Mouse (Mus musculus): ENCODE results near the gene Insl3. TPM values are rescaled to one million over a fixed set of nuclear protein-coding genes. Genes with fewer than 3 reads are reported as not detected.
"Not testable (repeated sequence)": the region's sequence is repeated elsewhere in the genome, so short reads cannot be mapped to it uniquely, and the experiment has no call there.

Insl3 gene
- polyA plus RNA-seq, 1 experiment, result 5.1 TPM

GRCm38 (mm10) chr8:71702923-71703322 lies 13.9 kb downstream of the Insl3 start:
- no peak overlapping the region for H3K27ac ChIP-seq (ENCODE audit: insufficient read depth, low read depth, low read length)
- H3K4me3 ChIP-seq (ENCODE audit: insufficient read depth, low read length), result no peak overlapping the region
- TF ChIP-seq CTCF (IDR thresholded peaks at IDR 0.05; ENCODE audit: low read depth, low read length) (no peak), POLR2A (IDR thresholded peaks at IDR 0.05; ENCODE audit: borderline replicate concordance, low read depth, low read length) (no peak)
- H3K4me1 ChIP-seq (ENCODE audit: control insufficient read depth, insufficient read depth, low read length), result peaks cover 2% of the 10 kb centered on the region; the same call in 1 of the 2 replicates

- H3K27ac ChIP-seq (ENCODE audit: insufficient read depth, low read depth, low read length); H3K4me1 ChIP-seq (ENCODE audit: control insufficient read depth, insufficient read depth, low read length); H3K4me3 ChIP-seq (ENCODE audit: insufficient read depth, low read length): not testable (repeated sequence)
Measured at GRCm38 (mm10) chr8:71703400-71703799, 14.4 kb downstream of the Insl3 start.

- Histone ChIP-seq H3K4me1 (ENCODE audit: control insufficient read depth, insufficient read depth, low read length) (no peaks in the 10 kb centered on the region), H3K4me3 (ENCODE audit: insufficient read depth, low read length) (no peak overlapping the region), H3K27ac (ENCODE audit: insufficient read depth, low read depth, low read length) (no peak overlapping the region)
- TF ChIP-seq POLR2A (IDR thresholded peaks at IDR 0.05; ENCODE audit: borderline replicate concordance, low read depth, low read length), result no peak
- 0 out of 2 replicates have a peak, but pooled peaks have one; percentile 35 for TF ChIP-seq CTCF (IDR thresholded peaks at IDR 0.05; ENCODE audit: low read depth, low read length)
Measured at GRCm38 (mm10) chr8:71707874-71708273, 18.9 kb downstream of the Insl3 start.

- H3K4me1 ChIP-seq (ENCODE audit: control insufficient read depth, insufficient read depth, low read length), result no peaks in the 10 kb centered on the region
- no peak overlapping the region for H3K27ac ChIP-seq (ENCODE audit: insufficient read depth, low read depth, low read length)
- H3K4me3 ChIP-seq (ENCODE audit: insufficient read depth, low read length), result no peak overlapping the region
- no peak for TF ChIP-seq POLR2A (IDR thresholded peaks at IDR 0.05; ENCODE audit: borderline replicate concordance, low read depth, low read length)
- no peak for TF ChIP-seq CTCF (IDR thresholded peaks at IDR 0.05; ENCODE audit: low read depth, low read length)
Measured at GRCm38 (mm10) chr8:71709134-71709799, 20.3 kb downstream of the Insl3 start.

- TF ChIP-seq POLR2A (IDR thresholded peaks at IDR 0.05; ENCODE audit: borderline replicate concordance, low read depth, low read length), result no peak
- peak; percentile 40; the same call in 1 of the 2 replicates for TF ChIP-seq CTCF (IDR thresholded peaks at IDR 0.05; ENCODE audit: low read depth, low read length)
- Histone ChIP-seq H3K27ac (ENCODE audit: insufficient read depth, low read depth, low read length) (no peak overlapping the region), H3K4me1 (ENCODE audit: control insufficient read depth, insufficient read depth, low read length) (no peaks in the 10 kb centered on the region), H3K4me3 (ENCODE audit: insufficient read depth, low read length) (no peak overlapping the region)
Measured at GRCm38 (mm10) chr8:71709800-71710446, 20.9 kb downstream of the Insl3 start.

GRCm38 (mm10) chr8:71711574-71711973 lies 22.6 kb downstream of the Insl3 start:
- Histone ChIP-seq H3K4me3 (ENCODE audit: insufficient read depth, low read length) (no peak overlapping the region), H3K27ac (ENCODE audit: insufficient read depth, low read depth, low read length) (no peak overlapping the region), H3K4me1 (ENCODE audit: control insufficient read depth, insufficient read depth, low read length) (no peaks in the 10 kb centered on the region)
- TF ChIP-seq POLR2A (IDR thresholded peaks at IDR 0.05; ENCODE audit: borderline replicate concordance, low read depth, low read length) (no peak), CTCF (IDR thresholded peaks at IDR 0.05; ENCODE audit: low read depth, low read length) (no peak)

GRCm38 (mm10) chr8:71715531-71715930 lies 26.5 kb downstream of the Insl3 start:
- no peak overlapping the region for H3K4me3 ChIP-seq (ENCODE audit: insufficient read depth, low read length)

GRCm38 (mm10) chr8:71716561-71717053 lies 27.6 kb downstream of the Insl3 start:
- TF ChIP-seq POLR2A (IDR thresholded peaks at IDR 0.05; ENCODE audit: borderline replicate concordance, low read depth, low read length) (no peak), CTCF (IDR thresholded peaks at IDR 0.05; ENCODE audit: low read depth, low read length) (no peak)
- no peak overlapping the region for H3K4me3 ChIP-seq (ENCODE audit: insufficient read depth, low read length)
- H3K27ac ChIP-seq (ENCODE audit: insufficient read depth, low read depth, low read length), result no peak overlapping the region
- no peaks in the 10 kb centered on the region for H3K4me1 ChIP-seq (ENCODE audit: control insufficient read depth, insufficient read depth, low read length)

More at GRCm38 (mm10) chr8:71715531-71715930, 26.5 kb downstream of the Insl3 start:
- no peak for TF ChIP-seq POLR2A (IDR thresholded peaks at IDR 0.05; ENCODE audit: borderline replicate concordance, low read depth, low read length)
- no peaks in the 10 kb centered on the region for H3K4me1 ChIP-seq (ENCODE audit: control insufficient read depth, insufficient read depth, low read length)
- H3K27ac ChIP-seq (ENCODE audit: insufficient read depth, low read depth, low read length), result no peak overlapping the region

- Histone ChIP-seq H3K4me3 (ENCODE audit: insufficient read depth, low read length) (no peak overlapping the region), H3K27ac (ENCODE audit: insufficient read depth, low read depth, low read length) (no peak overlapping the region), H3K4me1 (ENCODE audit: control insufficient read depth, insufficient read depth, low read length) (no peaks in the 10 kb centered on the region)
Measured at GRCm38 (mm10) chr8:71717096-71717495, 28.1 kb downstream of the Insl3 start.

GRCm38 (mm10) chr8:71718252-71718651 lies 29.2 kb downstream of the Insl3 start:
- H3K4me3 ChIP-seq (ENCODE audit: insufficient read depth, low read length), result no peak overlapping the region
- H3K4me1 ChIP-seq (ENCODE audit: control insufficient read depth, insufficient read depth, low read length), result no peaks in the 10 kb centered on the region
- no peak overlapping the region for H3K27ac ChIP-seq (ENCODE audit: insufficient read depth, low read depth, low read length)
- no peak for TF ChIP-seq POLR2A (IDR thresholded peaks at IDR 0.05; ENCODE audit: borderline replicate concordance, low read depth, low read length)

More at GRCm38 (mm10) chr8:71717096-71717495, 28.1 kb downstream of the Insl3 start:
- TF ChIP-seq CTCF (IDR thresholded peaks at IDR 0.05; ENCODE audit: low read depth, low read length) (no peak), POLR2A (IDR thresholded peaks at IDR 0.05; ENCODE audit: borderline replicate concordance, low read depth, low read length) (no peak)

Measured in bone marrow macrophage, adult 2 months (primary cell).